Mouse (Mus musculus) cerebellum, postnatal 36 days (tissue): ENCODE data around the gene Ghr.
A peak's percentile ranks its signal among the peaks of the same experiment; 100 is the strongest.

ENCODE experiments used
- DNase-seq, 2 experiments: peaks; one replicate each; pipeline ENCODE4 v3.0.0; 2021 to 2022; ENCODE audit warnings: mixed read lengths in 2 of 2

Ghr gene

DNA sequence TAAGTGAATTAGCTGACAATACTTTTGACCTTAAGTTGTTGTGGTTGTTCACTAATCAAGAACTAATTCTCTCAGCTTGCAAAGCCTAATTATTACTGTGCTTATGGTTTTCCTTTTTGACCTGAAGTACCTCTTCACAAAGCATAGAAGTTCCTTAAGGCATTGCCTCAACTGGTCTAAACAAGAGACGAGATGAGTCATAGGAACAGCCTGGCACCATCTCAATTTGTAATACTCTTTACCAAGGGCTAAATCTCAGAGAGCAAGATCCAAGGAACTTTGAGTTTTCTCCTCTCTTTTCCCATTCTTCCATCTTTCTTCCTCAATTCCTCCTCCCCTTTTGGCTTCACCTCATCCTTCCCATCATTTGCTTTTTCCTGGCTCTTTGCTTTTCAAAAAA lies 69.3 kb downstream of the Ghr start:
- DNase-seq, result no peak

DNA sequence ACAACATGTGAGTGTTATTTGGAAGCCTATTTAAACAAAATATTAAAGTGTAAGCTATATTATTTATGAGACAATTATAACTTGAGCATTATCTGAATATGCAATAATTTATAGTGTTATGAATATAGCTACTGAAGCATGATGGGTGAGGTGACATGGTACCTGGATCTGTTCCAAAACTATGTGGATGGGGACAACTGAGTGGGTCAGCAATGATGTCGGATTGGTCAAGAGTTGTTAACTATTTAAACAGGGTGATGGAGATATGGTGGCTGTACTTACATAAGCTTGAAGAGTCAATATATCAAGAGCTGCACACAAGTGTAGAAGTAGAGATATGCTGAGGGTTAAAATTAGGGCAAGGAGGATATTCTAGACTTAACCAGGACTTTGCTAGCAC lies 70.9 kb downstream of the Ghr start:
- no peak for DNase-seq

DNA sequence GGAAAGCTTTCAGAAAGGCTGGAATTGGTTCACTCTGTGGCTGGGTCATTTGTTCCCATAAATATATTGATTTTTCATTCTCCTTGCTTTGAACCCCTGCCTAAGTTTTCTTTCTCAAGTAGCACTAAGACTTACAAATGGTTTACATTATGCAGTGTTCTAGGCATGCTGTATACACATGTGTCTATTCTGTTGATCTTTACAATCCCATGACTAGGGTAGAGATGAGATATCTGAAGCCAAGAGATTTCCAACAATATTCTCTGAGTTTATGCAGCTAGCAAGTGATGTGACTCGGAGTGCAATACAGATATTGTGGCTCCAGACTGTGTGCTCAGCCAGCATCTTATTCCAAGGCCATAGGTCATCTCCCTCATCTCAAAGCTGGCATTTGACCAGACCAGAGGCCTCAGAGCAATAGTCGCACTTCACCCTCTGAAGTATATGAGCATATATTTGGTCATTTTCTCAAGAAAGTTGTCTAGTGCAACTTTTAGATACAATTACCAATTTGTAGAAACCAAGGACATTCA lies 71.6 kb downstream of the Ghr start:
- no peak for DNase-seq

DNA sequence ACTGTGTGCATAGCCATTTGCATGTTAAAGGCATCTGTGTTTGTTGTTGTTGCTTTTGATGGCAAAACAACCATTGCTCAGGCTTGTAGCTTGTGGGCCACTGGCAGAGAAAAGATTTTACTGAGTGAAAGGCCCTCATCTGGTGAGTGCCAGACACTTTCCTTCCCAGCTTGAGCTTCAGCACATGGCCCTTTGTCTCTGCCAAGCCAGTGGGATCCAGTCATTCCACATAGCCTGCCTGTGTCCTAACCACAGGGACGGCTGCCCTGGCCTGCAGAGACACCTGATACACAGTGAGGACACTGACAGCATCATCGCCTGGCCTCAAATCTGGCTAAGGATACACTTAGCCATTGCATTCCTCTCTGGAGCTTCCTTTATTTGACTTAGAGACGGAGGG lies 74.2 kb downstream of the Ghr start:
- peak; percentile 3 to 10 for DNase-seq

DNA sequence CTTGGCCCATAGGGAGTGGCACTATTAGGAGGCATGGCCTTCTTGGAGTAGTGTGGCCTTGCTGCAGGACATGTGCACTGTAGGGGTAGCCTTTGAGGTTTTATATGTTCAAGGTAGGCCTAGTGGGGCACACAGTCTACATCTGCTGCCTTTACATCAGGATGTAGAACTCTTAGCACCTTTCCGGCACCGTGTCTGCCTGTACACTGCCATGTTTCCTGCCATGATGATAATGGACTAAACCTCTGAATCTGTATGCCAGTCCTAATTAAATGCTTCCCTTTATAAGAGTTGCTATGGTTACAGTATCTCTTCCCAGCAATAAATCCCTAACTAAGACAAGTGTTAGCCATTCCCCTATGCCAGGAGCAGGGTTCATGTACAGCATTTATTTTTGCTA lies 76.0 kb downstream of the Ghr start:
- DNase-seq, result no peak

DNA sequence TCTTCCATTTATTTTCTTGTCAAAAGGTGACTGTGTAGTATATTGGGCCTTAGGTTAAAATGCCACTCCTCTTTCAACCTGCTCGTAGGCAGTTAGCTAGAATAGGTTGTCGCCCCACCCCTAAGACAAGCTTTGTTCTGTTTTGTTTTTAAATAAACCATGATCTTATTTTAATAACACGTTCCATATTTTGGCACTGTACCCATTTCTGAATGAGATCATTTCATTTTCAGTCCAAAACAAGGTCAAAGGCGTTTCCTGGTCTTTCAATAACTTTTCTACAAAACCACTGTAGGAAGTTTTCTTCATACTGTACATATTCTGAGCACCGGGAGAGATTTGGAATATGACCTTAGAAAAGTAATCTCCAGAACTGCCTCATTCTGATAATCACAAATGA lies 78.6 kb downstream of the Ghr start:
- DNase-seq, result no peak

DNA sequence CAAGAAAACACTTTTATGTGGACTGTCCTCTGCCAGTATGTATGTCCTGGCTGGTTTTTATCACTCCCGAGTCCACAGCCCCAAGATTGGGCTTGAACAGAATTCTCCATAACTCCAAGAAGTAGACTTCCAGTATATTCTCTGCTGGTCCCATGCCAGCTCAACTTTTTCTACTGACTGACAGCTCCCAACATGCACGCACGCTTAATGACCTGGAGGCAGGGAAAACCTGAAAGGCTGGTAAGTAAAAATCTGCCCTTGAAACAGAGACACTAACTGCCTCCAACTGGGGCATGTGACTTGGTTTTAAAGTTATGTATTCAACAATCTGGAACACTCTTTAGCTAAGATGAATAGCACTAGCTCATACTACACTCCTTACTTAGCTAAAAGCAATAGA lies 81.6 kb downstream of the Ghr start:
- DNase-seq, result no peak

DNA sequence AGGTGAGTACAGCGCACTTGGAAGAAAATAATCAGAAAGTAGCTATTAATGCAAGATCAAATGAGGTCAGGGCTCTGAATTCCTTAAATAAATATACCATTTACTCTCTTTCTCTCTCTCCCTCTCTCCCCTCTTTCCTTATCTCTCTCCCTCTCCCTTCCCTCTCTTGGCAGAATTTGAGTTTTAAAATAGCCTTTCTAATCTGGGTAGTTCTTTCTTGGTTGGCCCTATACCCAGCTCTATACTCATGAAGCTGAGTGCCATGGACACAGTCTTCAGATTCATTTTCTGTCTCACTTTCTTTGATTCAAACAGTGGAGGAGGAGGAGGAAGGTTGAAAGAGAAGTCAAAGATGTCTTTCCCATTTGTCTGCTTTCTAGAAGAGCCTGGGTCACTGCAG lies 84.3 kb downstream of the Ghr start:
- DNase-seq, result no peak

DNA sequence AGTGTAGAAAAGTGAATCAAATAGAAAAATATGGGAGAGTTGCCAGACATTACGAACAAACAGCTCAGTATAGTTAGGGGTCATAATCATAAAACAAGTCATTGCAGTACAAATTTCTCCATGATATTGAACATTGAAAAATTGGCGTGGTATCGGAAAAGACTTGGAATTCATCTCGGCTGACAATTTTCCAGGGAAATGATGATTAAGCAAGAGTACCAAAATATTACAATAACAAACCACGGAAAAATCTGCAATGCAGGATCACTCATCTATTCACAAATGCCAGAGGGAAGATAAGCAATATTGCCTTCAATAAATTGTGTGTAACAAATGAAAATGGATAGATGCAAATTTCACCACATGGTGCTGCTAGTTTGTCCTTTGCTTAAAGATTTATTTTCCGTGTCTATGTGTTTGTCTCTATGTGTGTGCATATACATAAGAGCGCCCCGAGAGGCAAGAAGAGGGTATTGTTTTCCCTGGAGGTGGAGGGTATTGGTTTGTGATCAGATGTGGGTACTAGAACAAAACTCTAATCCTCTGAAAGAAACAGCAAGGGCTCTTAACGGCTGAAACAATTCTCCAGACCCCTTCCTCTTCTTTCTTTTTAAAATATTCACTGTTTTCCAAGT lies 85.2 kb downstream of the Ghr start:
- no peak for DNase-seq

DNA sequence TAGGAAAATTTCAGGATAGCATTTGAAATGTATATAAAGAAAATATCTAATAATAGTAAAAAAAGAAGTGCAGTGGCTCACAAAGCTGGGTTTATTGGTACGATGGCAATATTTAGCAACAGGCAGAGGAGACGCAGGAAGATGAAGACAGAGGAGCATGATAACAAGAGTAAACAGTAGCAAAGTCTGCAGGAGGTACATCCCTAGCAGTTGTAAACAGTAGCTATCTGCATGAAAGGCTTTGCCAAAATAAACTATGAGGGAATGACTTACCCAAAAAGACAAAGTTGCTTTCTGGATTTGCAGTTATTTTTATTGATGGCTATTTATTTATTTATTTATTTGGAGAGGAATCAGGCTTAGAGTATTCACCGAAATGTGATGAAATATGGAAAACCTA lies 92.4 kb downstream of the Ghr start:
- no peak for DNase-seq

DNA sequence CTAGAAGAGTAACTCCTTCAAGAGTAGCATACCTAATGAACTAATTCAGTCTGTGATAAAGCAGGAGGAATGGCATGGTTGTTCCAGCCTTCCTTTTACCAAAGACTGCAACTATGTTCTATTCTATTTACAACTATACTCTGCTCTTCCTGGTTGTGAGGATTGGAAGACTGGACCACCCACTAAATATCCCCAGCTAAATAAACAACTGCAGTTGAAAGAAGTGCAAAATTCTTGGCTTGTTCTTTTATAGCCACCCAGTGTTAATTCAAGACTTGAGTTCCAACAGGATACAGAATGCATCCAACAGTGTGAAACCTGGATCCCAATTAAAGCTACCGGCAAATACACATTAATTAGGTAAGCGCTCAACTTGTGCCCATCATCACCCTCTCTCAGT lies 93.3 kb downstream of the Ghr start:
- DNase-seq, result no peak

DNA sequence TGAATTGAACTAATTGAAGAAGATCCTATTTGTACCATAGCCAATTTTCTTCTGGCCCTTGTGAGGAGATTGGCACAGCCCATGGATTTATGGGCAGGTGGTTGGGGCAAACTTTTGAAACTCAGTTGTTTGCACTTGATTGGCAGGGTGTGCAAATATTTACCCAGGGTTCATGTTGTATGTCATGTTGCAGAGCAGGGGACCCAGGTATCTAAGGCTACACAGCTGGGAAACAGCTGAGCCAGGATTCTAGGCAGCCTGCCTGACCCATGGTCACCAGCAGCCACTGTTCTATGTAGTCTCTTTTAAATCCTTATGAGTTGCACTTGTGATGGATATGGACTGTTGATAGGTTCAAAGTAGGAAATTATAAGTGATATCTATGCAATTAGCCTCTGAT lies 94.1 kb downstream of the Ghr start:
- no peak for DNase-seq

DNA sequence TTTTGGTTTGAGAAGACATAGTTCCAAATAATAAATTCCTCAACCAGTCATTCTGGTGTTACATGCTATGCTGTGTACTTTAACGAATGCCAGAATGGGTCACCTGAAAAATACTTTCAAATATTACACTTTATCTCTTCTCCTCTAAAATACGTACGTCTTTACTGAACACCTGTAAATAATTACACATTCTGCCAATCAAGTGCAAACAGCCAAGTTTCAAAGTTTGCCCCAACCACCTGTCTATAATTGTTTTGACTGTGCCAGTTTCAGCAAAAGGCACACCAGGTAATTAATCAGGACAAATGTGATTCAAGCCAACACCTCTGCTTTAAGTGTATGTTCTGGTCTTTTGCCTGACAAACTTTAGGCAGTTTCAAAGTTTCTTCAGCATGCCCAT lies 94.7 kb downstream of the Ghr start:
- no peak for DNase-seq

DNA sequence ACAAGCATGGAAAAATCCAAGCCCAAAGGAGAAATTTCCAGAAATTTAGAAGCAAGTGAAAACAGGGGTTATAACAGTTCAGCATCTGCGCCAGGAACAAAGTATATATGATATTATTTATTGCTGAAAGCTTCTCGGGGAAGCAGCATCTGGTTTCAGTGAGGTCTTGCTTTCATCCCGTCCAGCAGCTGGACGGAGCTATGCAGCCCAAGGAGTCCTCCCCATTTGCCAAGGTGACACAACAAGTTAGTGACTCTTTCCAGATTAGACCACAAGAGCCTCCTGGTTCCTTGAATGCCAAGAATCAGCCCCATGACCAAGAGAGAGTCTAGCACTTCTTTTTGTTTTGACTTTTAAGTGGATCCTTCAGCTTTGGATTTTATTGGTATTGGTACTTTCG lies 96.6 kb downstream of the Ghr start:
- DNase-seq, result no peak

DNA sequence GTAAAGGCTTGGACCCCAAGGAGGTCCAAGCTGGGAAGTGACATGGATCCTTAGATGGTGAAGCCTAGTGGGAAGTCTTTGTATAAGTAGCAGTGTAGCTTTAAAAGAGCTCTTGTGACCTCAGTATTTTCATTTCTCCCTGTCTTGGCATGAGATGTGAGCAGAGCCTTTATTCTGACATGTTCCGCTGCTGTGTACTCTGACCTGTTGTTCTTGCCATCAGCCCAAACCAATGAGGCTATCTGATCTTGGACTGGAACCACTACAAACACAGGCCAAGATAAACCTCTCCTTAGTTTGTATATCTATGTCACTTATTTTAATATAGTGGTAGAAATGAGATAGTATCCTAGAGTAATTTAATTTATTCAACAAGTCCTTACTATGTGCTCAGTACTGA lies 97.9 kb downstream of the Ghr start:
- no peak for DNase-seq

DNA sequence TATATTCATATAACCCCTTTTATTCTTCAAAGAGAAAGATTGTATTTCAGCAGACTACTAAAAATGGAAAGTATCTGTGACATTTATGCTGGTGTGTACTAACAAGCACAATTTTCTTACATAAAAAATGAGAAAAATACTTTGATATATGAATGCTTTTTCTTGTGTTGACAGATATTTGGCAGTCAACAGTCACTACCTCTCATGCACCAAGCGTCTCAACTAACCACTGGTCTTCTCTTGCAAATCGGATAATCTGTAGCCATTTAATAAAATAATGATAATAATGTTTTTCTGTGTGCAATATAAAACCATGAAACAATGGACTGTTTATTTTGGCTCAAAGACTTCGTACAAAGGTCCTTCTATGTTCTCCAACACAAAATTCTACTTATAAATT lies 99.8 kb downstream of the Ghr start:
- no peak for DNase-seq

DNA sequence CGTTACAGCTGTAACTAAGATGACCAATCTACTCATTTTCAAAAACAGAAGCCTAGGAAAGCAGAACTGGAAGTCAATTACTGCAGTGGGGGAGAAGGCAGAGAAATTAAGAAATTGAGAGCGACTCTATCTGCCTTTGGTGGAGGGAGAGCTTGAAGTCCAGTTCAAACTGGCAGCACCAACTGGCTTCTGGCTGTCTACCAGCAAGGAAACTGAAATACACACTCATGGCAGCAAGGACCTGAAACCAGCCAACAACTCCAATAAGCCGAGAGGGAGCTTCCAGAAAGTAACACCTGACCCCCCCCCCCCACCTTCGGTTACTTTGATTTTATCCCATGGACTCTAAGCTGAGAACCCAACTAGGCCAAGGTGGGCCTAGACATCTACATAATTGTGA lies 114.1 kb downstream of the Ghr start:
- DNase-seq, result no peak

DNA sequence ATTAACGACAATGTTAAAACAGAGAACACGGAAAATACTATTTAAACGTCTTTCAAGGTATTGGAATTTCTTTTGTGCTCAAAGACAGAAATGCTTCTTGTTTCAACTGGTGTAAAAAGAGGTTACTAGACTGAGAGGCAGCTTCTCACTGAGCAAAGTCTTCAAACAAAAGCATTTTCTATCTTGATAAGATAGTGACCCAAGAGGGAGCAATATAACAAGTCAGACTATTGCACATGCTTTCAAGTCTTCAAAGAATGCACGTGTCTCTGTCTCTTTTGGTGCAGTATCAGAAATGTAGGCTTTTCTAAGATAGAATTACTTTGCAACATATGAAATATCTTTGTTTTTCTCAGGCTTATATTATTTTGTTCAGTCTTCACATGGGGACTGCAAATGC lies 116.7 kb downstream of the Ghr start:
- DNase-seq, result no peak

DNA sequence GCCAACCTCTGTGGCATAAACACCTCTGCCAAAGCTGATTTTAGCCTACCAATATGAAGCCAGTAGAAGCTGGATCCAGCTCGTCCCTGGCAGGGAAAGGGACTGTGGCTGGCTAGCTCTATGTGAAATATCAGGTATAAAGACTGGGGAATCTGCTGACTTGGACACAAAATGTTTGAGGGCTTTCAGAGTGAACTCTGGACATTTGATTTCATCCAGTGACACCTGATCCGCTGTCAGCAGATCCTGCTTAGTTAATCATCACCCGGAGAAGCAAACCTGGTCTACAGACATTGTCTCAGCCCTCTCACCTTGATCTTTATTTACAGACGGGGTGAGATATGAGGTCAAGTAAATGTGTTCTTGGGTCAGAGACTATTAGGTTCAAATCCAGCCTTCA lies 118.5 kb downstream of the Ghr start:
- no peak for DNase-seq

DNA sequence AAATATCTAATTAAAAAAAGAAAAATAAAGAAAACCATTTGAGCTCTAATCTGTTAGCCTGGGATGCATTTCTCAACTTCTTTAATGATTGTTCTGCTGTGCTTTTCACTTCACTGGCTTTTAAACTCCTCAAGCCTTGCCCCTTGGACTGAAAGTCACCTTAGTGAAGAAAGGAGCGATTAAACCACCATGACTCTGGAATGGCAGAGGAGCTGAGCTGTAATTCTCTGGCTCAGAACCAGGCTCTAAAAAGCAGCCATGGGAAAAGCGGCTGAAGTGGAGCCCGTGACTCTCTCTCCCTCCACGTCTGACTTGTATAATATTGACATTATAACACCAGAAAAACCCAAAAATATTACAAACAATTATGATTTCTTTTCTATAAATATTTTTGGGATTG lies 126.7 kb downstream of the Ghr start:
- no peak for DNase-seq

DNA sequence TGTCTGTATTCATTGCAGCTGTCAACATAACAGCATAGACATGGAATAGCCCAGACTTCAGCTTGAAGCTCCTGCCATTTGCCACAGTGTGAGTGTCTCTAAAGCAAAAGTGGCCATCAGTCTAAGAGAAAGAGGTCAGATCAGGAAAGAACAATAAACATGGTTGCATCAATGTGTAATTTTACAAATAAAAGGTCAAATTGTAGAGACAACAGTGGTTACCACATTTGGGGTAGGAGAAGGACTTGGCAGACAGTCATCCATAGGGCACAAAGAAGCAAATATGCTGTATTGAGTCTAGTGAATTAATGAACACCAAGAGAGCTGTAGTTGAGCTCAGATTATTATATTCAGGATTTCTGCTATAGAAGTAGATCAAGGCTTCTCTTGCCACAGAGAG lies 127.7 kb downstream of the Ghr start:
- DNase-seq, result no peak

DNA sequence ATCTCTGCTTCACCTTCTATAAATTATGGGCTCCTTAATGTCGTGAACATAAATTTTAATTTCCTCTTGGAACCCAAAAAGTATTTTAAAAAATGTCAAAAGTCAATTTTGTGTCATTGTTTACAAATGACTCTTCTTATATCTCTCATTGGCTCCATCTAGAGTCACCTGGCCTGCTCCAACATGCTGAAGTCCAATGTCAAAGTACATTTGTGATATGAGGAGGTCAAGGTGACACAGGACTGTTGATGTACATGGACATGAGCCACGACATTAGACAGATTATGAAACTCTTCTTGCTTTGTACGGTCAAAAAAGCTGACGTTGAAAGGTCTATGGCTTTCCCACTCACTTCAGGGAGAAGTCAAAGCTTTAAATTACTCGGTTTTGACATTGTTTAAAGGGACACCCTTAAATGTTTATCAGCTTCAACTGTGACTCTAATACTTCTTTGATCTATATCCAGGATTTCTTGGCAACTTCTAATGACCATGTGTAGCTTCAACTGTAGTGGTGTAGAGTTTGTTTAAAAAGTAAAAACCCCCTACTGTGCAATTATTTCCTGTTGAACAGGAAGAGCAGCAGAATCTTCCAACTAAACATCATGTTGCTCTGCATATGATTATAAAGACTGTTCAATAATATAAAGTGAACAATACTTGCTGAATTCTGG lies 131.1 kb downstream of the Ghr start:
- DNase-seq, result no peak

DNA sequence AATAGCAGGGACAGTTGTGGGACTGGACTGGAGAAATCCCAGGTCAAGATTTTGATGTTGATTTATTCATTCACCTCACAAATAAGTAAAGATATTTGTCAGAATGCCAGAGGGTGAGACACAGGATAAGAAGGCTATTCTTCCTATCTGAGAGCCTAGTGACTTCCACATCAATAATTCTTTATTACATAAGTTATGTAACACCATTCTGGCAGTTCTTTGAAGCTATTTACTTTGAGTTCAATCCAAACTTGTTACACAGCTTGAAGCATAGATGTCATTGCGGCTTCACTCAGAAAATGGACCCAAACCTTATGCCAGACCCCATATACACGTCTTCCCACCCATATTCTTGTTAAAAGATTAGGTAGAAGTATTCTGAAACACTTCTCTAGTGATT lies 133.7 kb downstream of the Ghr start:
- no peak for DNase-seq

DNA sequence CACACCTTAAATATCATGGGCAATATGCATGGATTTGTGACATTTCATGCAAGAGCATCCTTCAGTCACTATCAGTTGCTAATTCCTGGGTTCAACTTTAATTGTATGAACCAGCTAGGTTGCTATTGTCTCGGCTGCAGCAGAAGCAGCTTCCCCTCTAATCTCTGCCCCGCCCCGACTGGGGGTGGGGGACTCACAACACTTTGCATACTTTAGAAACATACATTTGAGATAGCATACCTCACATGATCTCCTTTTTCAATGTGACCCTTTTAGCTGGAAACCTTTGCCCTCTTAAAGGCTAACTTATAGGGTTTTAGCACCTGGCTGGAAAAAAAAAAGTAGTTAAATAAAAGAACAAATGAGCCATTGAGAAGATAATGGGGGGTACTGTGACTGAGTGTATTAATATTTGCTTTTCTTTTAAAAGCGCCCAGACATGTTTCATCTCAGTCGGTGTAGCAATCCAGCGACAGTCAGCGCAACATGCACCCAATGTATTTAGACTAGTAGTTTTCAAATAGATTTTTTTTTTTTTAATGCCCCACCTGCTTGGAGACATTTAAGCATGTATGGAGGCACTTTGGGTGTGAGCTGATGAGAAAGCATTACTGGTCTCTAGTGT lies 137.9 kb downstream of the Ghr start:
- DNase-seq, result no peak
